Mouse (Mus musculus) hindbrain, embryonic 12.5 days (tissue): ENCODE results near the gene Thra. TPM values are rescaled to one million over a fixed set of nuclear protein-coding genes. Genes with fewer than 3 reads are reported as not detected.

Experiments
- ATAC-seq: fragments of 200-750 bp; cut with Nextera tagmentation; 2 replicates; pipeline ENCODE4 v1.8.0; 2017; ENCODE audit warnings: moderate TSS enrichment; ENCODE audit not compliant: low FRiP score
- H3K27ac ChIP-seq: fragments of 300-500 bp; sonication (generic); 2 replicates; pipeline ENCODE4 v1.5.1; 2016; ENCODE audit warnings: mild to moderate bottlenecking
- H3K27me3 ChIP-seq: fragments of 300-500 bp; sonication (generic); 2 replicates; pipeline ENCODE4 v1.6.1; 2016; ENCODE audit warnings: mild to moderate bottlenecking
- H3K36me3 ChIP-seq: fragments of 300-500 bp; sonication (generic); 2 replicates; pipeline ENCODE4 v1.6.1; 2016; ENCODE audit warnings: mild to moderate bottlenecking
- H3K4me1 ChIP-seq: fragments of 300-500 bp; sonication (generic); 2 replicates; pipeline ENCODE4 v1.6.1; 2016
- H3K4me2 ChIP-seq: fragments of 300-500 bp; sonication (generic); replicated peaks from 2 replicates; pipeline ENCODE4 v1.6.1; 2016; ENCODE audit warnings: mild to moderate bottlenecking
- H3K4me3 ChIP-seq: fragments of 300-500 bp; sonication (generic); 2 replicates; pipeline ENCODE4 v1.5.1; 2016; ENCODE audit warnings: mild to moderate bottlenecking
- H3K9ac ChIP-seq: fragments of 300-500 bp; sonication (generic); 2 replicates; pipeline ENCODE4 v1.6.1; 2016; ENCODE audit warnings: mild to moderate bottlenecking, moderate library complexity
- H3K9me3 ChIP-seq: fragments of 300-500 bp; sonication (generic); replicated peaks from 2 replicates; pipeline ENCODE4 v1.6.1; 2016; ENCODE audit warnings: mild to moderate bottlenecking
- WGBS: fragments of 180-500 bp; shearing (Covaris S2); methylation state at CpG from one replicate; pipeline ENCODE4 v1.1.7; 2016; 5-methylcytosine and 5-hydroxymethylcytosine counted together
- polyA plus RNA-seq: library from polyadenylated mRNA; unstranded; fragments of >200 nt; fragmentation: Nextera tagmentation; extraction: Ambion mirVana; gene quantifications from 2 replicates; pipeline ENCODE4 v1.2.1, GENCODE M21; 2016

The Thra gene
- polyA plus RNA-seq, 1 experiment from 2014 or later = 68.4 TPM

GRCm38 (mm10) chr11:98762756-98763501, 22.5 kb downstream of the Thra start:
- Histone ChIP-seq H3K9ac (no peak overlapping the region), H3K36me3 (peaks cover 68% of the 10 kb centered on the region), H3K4me2 (no peak overlapping the region), H3K27me3 (no peaks in the 10 kb centered on the region), H3K9me3 (no peaks in the 10 kb centered on the region), H3K4me3 (no peak overlapping the region), H3K4me1 (peaks cover 33% of the 10 kb centered on the region), H3K27ac (0 out of 2 replicates have a peak overlapping the region, but pooled peaks have one; percentile 23)
- WGBS = 64% methylated on average over 17 of the region's 17 CpGs
- no peak for ATAC-seq

- H3K27me3 ChIP-seq = no peaks in the 10 kb centered on the region
- no peak for ATAC-seq
- H3K36me3 ChIP-seq = peaks cover 68% of the 10 kb centered on the region
- 87% methylated on average over 8 of the region's 8 CpGs for WGBS
- no peak overlapping the region for H3K9ac ChIP-seq
- H3K4me1 ChIP-seq = peaks cover 38% of the 10 kb centered on the region
- no peaks in the 10 kb centered on the region for H3K9me3 ChIP-seq
- 0 out of 2 replicates have a peak overlapping the region, but pooled peaks have one; percentile 23 for H3K27ac ChIP-seq
- no peak overlapping the region for H3K4me2 ChIP-seq
- no peak overlapping the region for H3K4me3 ChIP-seq
These were observed 23.0 kb downstream of the Thra start for GRCm38 (mm10) chr11:98763502-98763861.

- no peak for ATAC-seq
- Histone ChIP-seq H3K9me3 (no peaks in the 10 kb centered on the region), H3K36me3 (peaks cover 68% of the 10 kb centered on the region), H3K4me3 (no peak overlapping the region), H3K27ac (peak overlapping the region; percentile 23; the same call in 1 of the 2 replicates), H3K27me3 (no peaks in the 10 kb centered on the region), H3K4me1 (peaks cover 44% of the 10 kb centered on the region), H3K9ac (no peak overlapping the region), H3K4me2 (no peak overlapping the region)
- 81% methylated on average over 18 of the region's 18 CpGs for WGBS
These were observed 23.7 kb downstream of the Thra start for GRCm38 (mm10) chr11:98764091-98764490.

GRCm38 (mm10) chr11:98764746-98765145, 24.3 kb downstream of the Thra start:
- Histone ChIP-seq H3K27ac (peak overlapping the region; percentile 23; the same call in 1 of the 2 replicates), H3K4me1 (peaks cover 44% of the 10 kb centered on the region), H3K36me3 (peaks cover 69% of the 10 kb centered on the region), H3K4me2 (no peak overlapping the region), H3K4me3 (no peak overlapping the region), H3K9ac (no peak overlapping the region), H3K27me3 (no peaks in the 10 kb centered on the region), H3K9me3 (no peaks in the 10 kb centered on the region)
- no peak for ATAC-seq

GRCm38 (mm10) chr11:98765421-98766309, 25.2 kb downstream of the Thra start:
- Histone ChIP-seq H3K9ac (peak overlapping the region; percentile 44; the same call in 1 of the 2 replicates), H3K9me3 (no peaks in the 10 kb centered on the region), H3K4me2 (no peak overlapping the region), H3K36me3 (peaks cover 70% of the 10 kb centered on the region), H3K27me3 (no peaks in the 10 kb centered on the region), H3K4me3 (no peak overlapping the region), H3K27ac (peak overlapping the region; percentile 86), H3K4me1 (peaks cover 44% of the 10 kb centered on the region)
- 48% methylated on average over 6 of the region's 9 CpGs for WGBS
- ATAC-seq = 0 out of 2 replicates have a peak, but pooled peaks have one; percentile 6

DNA sequence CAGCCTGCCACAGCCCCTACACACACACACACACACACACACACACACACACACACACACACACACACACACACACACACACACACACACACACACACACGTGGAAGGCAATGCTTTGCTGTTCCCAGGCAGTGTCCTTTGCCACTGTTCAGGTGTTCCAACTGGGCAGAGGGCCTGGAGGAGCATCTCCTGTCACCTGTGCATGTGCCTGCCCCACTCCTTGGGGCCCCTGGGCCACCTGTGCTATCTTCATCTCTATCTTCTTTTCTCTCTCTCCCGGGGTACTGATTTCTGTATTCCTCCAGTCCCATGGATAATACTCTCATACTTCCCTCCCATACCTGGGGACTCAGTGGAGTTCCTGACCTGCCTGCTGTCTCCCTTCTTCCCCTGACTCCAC, 25.9 kb downstream of the Thra start:
- peaks cover 64% of the 10 kb centered on the region for H3K36me3 ChIP-seq
- H3K27me3 ChIP-seq = no peaks in the 10 kb centered on the region
- ATAC-seq = peak; percentile 2; the same call in 1 of the 2 replicates
- peak overlapping the region; percentile 44; the same call in 1 of the 2 replicates for H3K9ac ChIP-seq
- no peak overlapping the region for H3K4me3 ChIP-seq
- H3K4me2 ChIP-seq = peak overlapping the region; percentile 42; the same call in 1 of the 2 replicates
- H3K4me1 ChIP-seq = peaks cover 44% of the 10 kb centered on the region
- peak overlapping the region; percentile 86 for H3K27ac ChIP-seq
- 52% methylated on average over 2 of the region's 2 CpGs for WGBS
- H3K9me3 ChIP-seq = no peaks in the 10 kb centered on the region

DNA sequence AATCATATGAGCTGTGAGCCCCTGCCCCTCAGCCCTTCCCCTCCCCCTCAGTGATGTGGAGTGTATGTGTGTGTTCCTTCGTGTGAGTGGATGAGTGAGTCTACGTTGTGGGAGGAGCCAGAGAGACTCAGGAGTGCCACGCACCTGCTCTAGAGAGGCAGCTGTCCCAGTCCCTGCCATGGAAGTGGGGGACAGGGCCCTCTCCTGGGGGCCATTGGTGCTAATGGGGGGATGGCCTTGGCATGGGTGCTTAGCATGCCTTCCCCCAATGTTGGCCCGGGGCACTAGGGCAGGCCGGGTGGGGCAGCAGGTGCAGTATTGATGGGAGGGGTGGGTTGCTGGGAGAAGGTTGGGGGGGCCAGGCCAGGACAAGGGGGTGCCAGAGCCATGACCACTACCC, 26.4 kb downstream of the Thra start:
- H3K36me3 ChIP-seq = peaks cover 60% of the 10 kb centered on the region
- peak overlapping the region; percentile 86 for H3K27ac ChIP-seq
- peak overlapping the region; percentile 35; the same call in 1 of the 2 replicates for H3K9ac ChIP-seq
- no peak overlapping the region for H3K4me3 ChIP-seq
- peak; percentile 42 for ATAC-seq
- H3K4me1 ChIP-seq = peaks cover 44% of the 10 kb centered on the region
- H3K9me3 ChIP-seq = no peaks in the 10 kb centered on the region
- 57% methylated on average over 5 of the region's 5 CpGs for WGBS
- peak overlapping the region; percentile 42; the same call in 1 of the 2 replicates for H3K4me2 ChIP-seq
- H3K27me3 ChIP-seq = no peaks in the 10 kb centered on the region

DNA sequence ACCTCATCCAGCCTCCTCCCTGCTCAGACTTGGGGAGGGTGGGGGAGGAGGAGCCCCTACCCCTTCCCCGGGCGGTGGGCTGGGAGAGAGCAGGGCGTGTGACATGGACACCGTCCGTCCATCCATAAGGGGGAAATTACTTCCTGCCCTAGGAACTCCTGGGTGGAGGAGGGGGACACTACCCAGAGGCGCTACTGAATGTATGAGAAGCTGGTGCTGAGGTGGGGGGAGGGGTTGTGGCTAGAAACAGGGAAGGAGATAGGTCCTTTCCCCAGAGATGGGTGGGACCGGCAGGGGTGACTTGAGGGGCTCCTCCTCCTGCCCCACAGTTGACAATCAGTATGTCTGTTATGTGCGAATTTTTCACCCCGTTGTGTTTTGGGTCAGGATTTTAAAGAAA, 26.8 kb downstream of the Thra start:
- Histone ChIP-seq H3K9ac (peak overlapping the region; percentile 35; the same call in 1 of the 2 replicates), H3K4me1 (peaks cover 44% of the 10 kb centered on the region), H3K36me3 (peaks cover 56% of the 10 kb centered on the region), H3K27me3 (no peaks in the 10 kb centered on the region), H3K4me2 (peak overlapping the region; percentile 42; the same call in 1 of the 2 replicates), H3K4me3 (no peak overlapping the region), H3K9me3 (no peaks in the 10 kb centered on the region), H3K27ac (peak overlapping the region; percentile 86)
- peak; percentile 58 for ATAC-seq
- WGBS = 20% methylated on average over 9 of the region's 9 CpGs

GRCm38 (mm10) chr11:98767713-98768112, 27.3 kb downstream of the Thra start:
- H3K9ac ChIP-seq = no peak overlapping the region; the same call in 1 of the 2 replicates
- H3K4me1 ChIP-seq = peaks cover 44% of the 10 kb centered on the region
- H3K27me3 ChIP-seq = no peaks in the 10 kb centered on the region
- H3K4me2 ChIP-seq = peak overlapping the region; percentile 42
- peak overlapping the region; percentile 86 for H3K27ac ChIP-seq
- ATAC-seq = peak; percentile 20; the same call in 1 of the 2 replicates
- peaks cover 54% of the 10 kb centered on the region for H3K36me3 ChIP-seq
- 22% methylated on average over 4 of the region's 4 CpGs for WGBS
- H3K4me3 ChIP-seq = peak overlapping the region; percentile 6
- H3K9me3 ChIP-seq = no peaks in the 10 kb centered on the region

GRCm38 (mm10) chr11:98768127-98769006, 27.9 kb downstream of the Thra start:
- 29% methylated on average over 38 of the region's 39 CpGs for WGBS
- peak overlapping the region; percentile 86 for H3K27ac ChIP-seq
- H3K9me3 ChIP-seq = no peaks in the 10 kb centered on the region
- peak overlapping the region; percentile 35 for H3K9ac ChIP-seq
- peak overlapping the region; percentile 6 for H3K4me3 ChIP-seq
- peaks cover 48% of the 10 kb centered on the region for H3K4me1 ChIP-seq
- 0 out of 2 replicates have a peak, but pooled peaks have one; percentile 6 for ATAC-seq
- peaks cover 47% of the 10 kb centered on the region for H3K36me3 ChIP-seq
- peak overlapping the region; percentile 42 for H3K4me2 ChIP-seq
- no peaks in the 10 kb centered on the region for H3K27me3 ChIP-seq
